Mouse (Mus musculus): Measurements from ENCODE around the gene Stard9. TPM values are rescaled to one million over a fixed set of nuclear protein-coding genes. Genes with fewer than 3 reads are reported as not detected.

Stard9 gene
- total and polyA plus RNA-seq, 3 experiments: 0.23 to 0.81 (median 0.76) TPM

GRCm38 (mm10) chr2:120608830-120609723 is 19.8 kb upstream of the Stard9 start, which contains the start of the genes Haus2 and Lrrc57 (continued):
- no peak for TF ChIP-seq BHLHE40 (IDR thresholded peaks at IDR 0.05; ENCODE audit: low read depth, low read length)

GRCm38 (mm10) chr2:120616279-120617163 is 12.4 kb upstream of the Stard9 start:
- H3K79me2 ChIP-seq (replicated peaks; ENCODE audit: control insufficient read depth, extremely low read depth, insufficient read depth, poor library complexity, severe bottlenecking): peaks cover 6% of the 10 kb centered on the region; the same call in 1 of the 2 replicates
- no peak overlapping the region for H3K4me3 ChIP-seq (replicated peaks in 1 of 3; ENCODE audit: low read depth in 2 of 3, low read length in 2 of 3, poor library complexity in 1 of 3)
- peaks cover 0 to 6% of the 10 kb centered on the region in 2 experiments; a peak in 1 of 4 replicates for H3K4me1 ChIP-seq (ENCODE audit: control insufficient read depth in 1 of 2, insufficient read depth in 2 of 2)
- no peak overlapping the region for H3K27ac ChIP-seq (ENCODE audit: insufficient read depth, low read depth)
- no peak for DNase-seq (ENCODE audit: extremely low read depth)
- H3K36me3 ChIP-seq (replicated peaks in 1 of 2; ENCODE audit: control insufficient read depth in 1 of 2, insufficient read depth in 1 of 2, low read length in 1 of 2): peaks cover 43 to 80% of the 10 kb centered on the region in 2 experiments
- no peaks in the 10 kb centered on the region for H3K27me3 ChIP-seq (replicated peaks)
- no peak overlapping the region for H3K9ac ChIP-seq (ENCODE audit: insufficient read depth, low read depth)
- no peak for TF ChIP-seq MYC (IDR thresholded peaks at IDR 0.05; ENCODE audit: low read depth, low read length)
- TF ChIP-seq NRF1 (IDR thresholded peaks at IDR 0.05; ENCODE audit: low read depth, low read length): no peak
- TF ChIP-seq ZC3H11A (IDR thresholded peaks at IDR 0.05; ENCODE audit: low read depth, low read length): no peak
- TF ChIP-seq CHD2 (IDR thresholded peaks at IDR 0.05; ENCODE audit: low read length): no peak
- no peak for TF ChIP-seq NELFE (IDR thresholded peaks at IDR 0.05; ENCODE audit: low read depth, low read length)
- no peak for TF ChIP-seq GABPA (IDR thresholded peaks at IDR 0.05; ENCODE audit: insufficient replicate concordance, low read depth, low read length)
- no peak for TF ChIP-seq USF1 (IDR thresholded peaks at IDR 0.05; ENCODE audit: low read depth, low read length)
- no peak for TF ChIP-seq E2F4 (IDR thresholded peaks at IDR 0.05; ENCODE audit: insufficient replicate concordance, low read depth, low read length)
- TF ChIP-seq ZKSCAN1 (IDR thresholded peaks at IDR 0.05; ENCODE audit: borderline replicate concordance, low read depth, low read length): no peak
- no peak for TF ChIP-seq ZMIZ1 (IDR thresholded peaks at IDR 0.05; ENCODE audit: low read depth, low read length)
- TF ChIP-seq MAX (IDR thresholded peaks at IDR 0.05; ENCODE audit: low read length): no peak
- no peak for TF ChIP-seq MEF2A (IDR thresholded peaks at IDR 0.05; ENCODE audit: borderline replicate concordance, low read depth, low read length)
- no peak for TF ChIP-seq MAZ (IDR thresholded peaks at IDR 0.05; ENCODE audit: low read depth, low read length)
- no peak for TF ChIP-seq IRF4 (IDR thresholded peaks at IDR 0.05; ENCODE audit: low read depth, low read length)
- no peak for TF ChIP-seq PAX5 (IDR thresholded peaks at IDR 0.05; ENCODE audit: low read length)
- in situ Hi-C loops (cut with MboI; ENCODE audit: low pct_ligation_motif_present, low pct_unique_long_range_greater_than_20kb, low sequenced_read_pairs) (no loop called here), dilution Hi-C loops (cut with MboI; ENCODE audit: extremely low pct_ligation_motif_present, extremely low pct_unique_long_range_greater_than_20kb, low sequenced_read_pairs) (no loop called here)
- peaks cover 4% of the 10 kb centered on the region for H3K9me3 ChIP-seq (replicated peaks; ENCODE audit: low read length)
- H3K4me2 ChIP-seq (ENCODE audit: insufficient read depth, low read depth, poor library complexity, severe bottlenecking): no peak overlapping the region
